In the genomic region with DNA sequence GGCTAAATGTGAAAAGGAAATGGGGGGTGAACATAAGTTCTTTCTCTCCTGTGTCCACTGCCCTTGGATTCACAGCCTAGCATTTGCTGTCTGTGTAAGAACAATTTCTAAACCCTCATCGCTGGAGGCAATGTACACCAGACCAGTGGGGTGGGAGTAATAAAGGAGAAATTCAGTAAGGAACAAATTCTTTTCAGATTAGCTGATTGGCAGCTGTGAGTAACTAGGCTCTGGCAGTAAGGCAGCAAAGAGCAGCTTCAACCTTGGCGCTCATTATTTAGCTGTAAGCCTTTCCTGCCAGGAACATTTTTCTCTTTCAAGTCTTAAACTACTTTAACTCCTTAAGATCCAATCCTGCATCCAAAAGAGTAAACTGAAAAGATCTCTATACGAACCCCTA, we compare ENCODE assay signal across 15 mouse cellular contexts.
DNase-seq lines count a peak whose midpoint lies in the region; ATAC-seq and TF ChIP-seq lines count a peak whose summit lies in the region.
"Had no signal": no experiment of that assay in that cellular context is flagged by ENCODE, and none has a peak within 500 bp of the region (broad histone marks: within the 10 kb centered on the region; RNA-seq: fewer than 3 reads in every experiment).

No protein-coding gene starts in this region.

- H3K27ac ChIP-seq in midbrain, embryonic 12.5 days (replicated peaks): 0 out of 2 replicates have a peak overlapping the region, but pooled peaks have one; percentile 30
- H3K27ac ChIP-seq in midbrain, embryonic 10.5 days (replicated peaks): no peak overlapping the region
- H3K27ac ChIP-seq in forebrain, embryonic 14.5 days (ENCODE audit: low read depth, low read length): 0 out of 2 replicates have a peak overlapping the region, but pooled peaks have one; percentile 6
- H3K27ac ChIP-seq in hindbrain, postnatal 0 days: peak overlapping the region; percentile 74
- H3K27ac ChIP-seq in midbrain, postnatal 0 days (ENCODE audit: low read depth, low read length): peak overlapping the region; percentile 79
- H3K27ac ChIP-seq in kidney, adult 2 months (ENCODE audit: insufficient read depth, low read depth, low read length): no peak overlapping the region
- H3K27ac ChIP-seq: gastrocnemius, adult 2 months; macrophage; stomach, postnatal 0 days had no signal

- H3K27me3 ChIP-seq in midbrain, embryonic 12.5 days: no peaks in the 10 kb centered on the region
- H3K27me3 ChIP-seq in midbrain, embryonic 10.5 days (ENCODE audit: low read depth, poor library complexity, severe bottlenecking): no peaks in the 10 kb centered on the region
- H3K27me3 ChIP-seq in forebrain, embryonic 14.5 days (replicated peaks; ENCODE audit: control insufficient read depth, insufficient read depth, low read length): no peaks in the 10 kb centered on the region
- H3K27me3 ChIP-seq in hindbrain, postnatal 0 days (ENCODE audit: insufficient read depth, low read length): no peaks in the 10 kb centered on the region
- no peaks in the 10 kb centered on the region for H3K27me3 ChIP-seq in midbrain, postnatal 0 days (ENCODE audit: insufficient read depth, low read length)
- H3K27me3 ChIP-seq in kidney, adult 2 months (replicated peaks; ENCODE audit: control insufficient read depth, insufficient read depth, low read length): no peaks in the 10 kb centered on the region
- H3K27me3 ChIP-seq: heart, embryonic 12.5 days had no signal

- peaks cover 16% of the 10 kb centered on the region; the same call in 1 of the 2 replicates for H3K4me1 ChIP-seq in midbrain, embryonic 12.5 days
- H3K4me1 ChIP-seq in midbrain, embryonic 10.5 days: peaks cover 8% of the 10 kb centered on the region; the same call in 1 of the 2 replicates
- peaks cover 24% of the 10 kb centered on the region for H3K4me1 ChIP-seq in forebrain, embryonic 14.5 days (ENCODE audit: control insufficient read depth, insufficient read depth, low read length)
- 0 out of 2 replicates have a peak, but pooled peaks cover 4% of the 10 kb centered on the region for H3K4me1 ChIP-seq in hindbrain, postnatal 0 days (ENCODE audit: insufficient read depth, low read length)
- peaks cover 6% of the 10 kb centered on the region; the same call in 1 of the 2 replicates for H3K4me1 ChIP-seq in midbrain, postnatal 0 days (ENCODE audit: insufficient read depth, low read length)
- no peaks in the 10 kb centered on the region for H3K4me1 ChIP-seq in kidney, adult 2 months (ENCODE audit: control insufficient read depth, insufficient read depth, low read length)
- H3K4me1 ChIP-seq: heart, embryonic 12.5 days had no signal

- no peak for TF ChIP-seq POLR2A in kidney, adult 2 months (IDR thresholded peaks at IDR 0.05; ENCODE audit: low read depth, low read length)

- no peaks in the 10 kb centered on the region for H3K9me3 ChIP-seq in midbrain, embryonic 12.5 days
- no peaks in the 10 kb centered on the region for H3K9me3 ChIP-seq in midbrain, embryonic 10.5 days (replicated peaks)
- H3K9me3 ChIP-seq in forebrain, embryonic 14.5 days (replicated peaks; ENCODE audit: control insufficient read depth, low read length): no peaks in the 10 kb centered on the region
- no peaks in the 10 kb centered on the region for H3K9me3 ChIP-seq in hindbrain, postnatal 0 days (ENCODE audit: low read length)
- H3K9me3 ChIP-seq in midbrain, postnatal 0 days (ENCODE audit: low read length): no peaks in the 10 kb centered on the region
- H3K9me3 ChIP-seq: heart, embryonic 12.5 days had no signal

- TF ChIP-seq CTCF in hindbrain, postnatal 0 days (IDR thresholded peaks at IDR 0.05; ENCODE audit: low read depth): no peak
- TF ChIP-seq CTCF in midbrain, postnatal 0 days (IDR thresholded peaks at IDR 0.05): no peak
- no peak for TF ChIP-seq CTCF in kidney, adult 2 months (conservative IDR thresholded peaks at IDR 0.05; ENCODE audit: insufficient read depth, insufficient read length, low read depth, low read length)

- H3K4me2 ChIP-seq in midbrain, embryonic 12.5 days (replicated peaks): no peak overlapping the region
- no peak overlapping the region for H3K4me2 ChIP-seq in forebrain, embryonic 14.5 days (ENCODE audit: low read length)
- no peak overlapping the region for H3K4me2 ChIP-seq in hindbrain, postnatal 0 days (ENCODE audit: low read depth, low read length)
- peak overlapping the region; percentile 5; the same call in 1 of the 2 replicates for H3K4me2 ChIP-seq in midbrain, postnatal 0 days (ENCODE audit: low read depth, low read length, poor library complexity, severe bottlenecking)
- H3K4me2 ChIP-seq: heart, embryonic 12.5 days had no signal

- H3K36me3 ChIP-seq in midbrain, embryonic 12.5 days: no peaks in the 10 kb centered on the region
- no peaks in the 10 kb centered on the region for H3K36me3 ChIP-seq in midbrain, embryonic 10.5 days
- H3K36me3 ChIP-seq in forebrain, embryonic 14.5 days (ENCODE audit: control insufficient read depth, insufficient read depth, low read length): no peaks in the 10 kb centered on the region
- H3K36me3 ChIP-seq in hindbrain, postnatal 0 days (ENCODE audit: insufficient read depth, low read length): no peaks in the 10 kb centered on the region
- no peaks in the 10 kb centered on the region for H3K36me3 ChIP-seq in midbrain, postnatal 0 days (ENCODE audit: insufficient read depth, low read length)
- no peaks in the 10 kb centered on the region for H3K36me3 ChIP-seq in kidney, adult 2 months (ENCODE audit: control insufficient read depth, insufficient read depth, low read length)
- H3K36me3 ChIP-seq: heart, embryonic 12.5 days had no signal

- H3K9ac ChIP-seq in midbrain, embryonic 12.5 days (replicated peaks): no peak overlapping the region
- H3K9ac ChIP-seq in forebrain, embryonic 14.5 days (ENCODE audit: low read length): no peak overlapping the region
- H3K9ac ChIP-seq in hindbrain, postnatal 0 days (replicated peaks; ENCODE audit: low read length): no peak overlapping the region
- no peak overlapping the region for H3K9ac ChIP-seq in midbrain, postnatal 0 days (replicated peaks; ENCODE audit: low read length, poor library complexity, severe bottlenecking)
- H3K9ac ChIP-seq: heart, embryonic 12.5 days had no signal

- H3K4me3 ChIP-seq in midbrain, embryonic 12.5 days: no peak overlapping the region
- H3K4me3 ChIP-seq in midbrain, embryonic 10.5 days: no peak overlapping the region
- H3K4me3 ChIP-seq in forebrain, embryonic 14.5 days (ENCODE audit: low read depth, low read length): no peak overlapping the region
- no peak overlapping the region for H3K4me3 ChIP-seq in hindbrain, postnatal 0 days (ENCODE audit: low read length)
- H3K4me3 ChIP-seq in midbrain, postnatal 0 days (ENCODE audit: low read depth, low read length): no peak overlapping the region
- H3K4me3 ChIP-seq in kidney, adult 2 months (ENCODE audit: insufficient read depth, low read depth, low read length): no peak overlapping the region
- H3K4me3 ChIP-seq: gastrocnemius, adult 2 months; heart, embryonic 12.5 days; myocyte had no signal

- 48% methylated on average over 3 of the region's 3 CpGs for WGBS in midbrain, embryonic 12.5 days
- WGBS in midbrain, embryonic 10.5 days: 65% methylated on average over 3 of the region's 3 CpGs
- WGBS in forebrain, embryonic 14.5 days: 6% methylated on average over 3 of the region's 3 CpGs
- WGBS in hindbrain, postnatal 0 days: 35% methylated on average over 3 of the region's 3 CpGs
- WGBS in midbrain, postnatal 0 days: 19% methylated on average over 3 of the region's 3 CpGs
- WGBS in kidney, adult 2 months: 46% methylated on average over 3 of the region's 3 CpGs

- ATAC-seq in midbrain, embryonic 12.5 days (ENCODE audit: low FRiP score, low read depth): no peak
- peak; percentile 57 for ATAC-seq in forebrain, embryonic 14.5 days
- no peak for ATAC-seq in hindbrain, postnatal 0 days
- ATAC-seq in midbrain, postnatal 0 days (ENCODE audit: low FRiP score): no peak
- no peak for ATAC-seq in monocyte, adult 5-6 weeks (replicated peaks; ENCODE audit: insufficient number of reproducible peaks, low FRiP score, low TSS enrichment, poor library complexity, severe bottlenecking)

- DNase-seq in midbrain, embryonic 10.5 days (ENCODE audit: low spot score): no peak
- peak; percentile 68 for DNase-seq in forebrain, embryonic 14.5 days (ENCODE audit: low spot score)
- peak; percentile 31 for DNase-seq in hindbrain, postnatal 0 days (ENCODE audit: low spot score)
- no peak for DNase-seq in midbrain, postnatal 0 days (ENCODE audit: low spot score)
- DNase-seq in kidney, adult 2 months: no peak
- DNase-seq: cerebellum, adult 18-20 months; gastrocnemius, adult 2 months; kidney, adult 8-10 months; thymus, postnatal 25 days had no signal

Comparison
In these comparisons a context has a peak if more than half of its experiments do, and no peak if none do; other contexts are left out.
1. H3K27ac ChIP-seq: peak in midbrain, embryonic 12.5 days (single experiment), forebrain, embryonic 14.5 days (single experiment), hindbrain, postnatal 0 days (single experiment) and midbrain, postnatal 0 days (single experiment); none in midbrain, embryonic 10.5 days (single experiment) and kidney, adult 2 months (single experiment).
2. DNase-seq: peak in forebrain, embryonic 14.5 days (single experiment) and hindbrain, postnatal 0 days (single experiment); none in midbrain, embryonic 10.5 days (single experiment), midbrain, postnatal 0 days (single experiment) and kidney, adult 2 months (single experiment).